Mouse (Mus musculus): Measurements from ENCODE around the gene Hivep3. TPM values are rescaled to one million over a fixed set of nuclear protein-coding genes. Genes with fewer than 3 reads are reported as not detected.

Gene Hivep3
- total and polyA plus RNA-seq, 2 experiments: 0.95 to 1.5 TPM

DNA sequence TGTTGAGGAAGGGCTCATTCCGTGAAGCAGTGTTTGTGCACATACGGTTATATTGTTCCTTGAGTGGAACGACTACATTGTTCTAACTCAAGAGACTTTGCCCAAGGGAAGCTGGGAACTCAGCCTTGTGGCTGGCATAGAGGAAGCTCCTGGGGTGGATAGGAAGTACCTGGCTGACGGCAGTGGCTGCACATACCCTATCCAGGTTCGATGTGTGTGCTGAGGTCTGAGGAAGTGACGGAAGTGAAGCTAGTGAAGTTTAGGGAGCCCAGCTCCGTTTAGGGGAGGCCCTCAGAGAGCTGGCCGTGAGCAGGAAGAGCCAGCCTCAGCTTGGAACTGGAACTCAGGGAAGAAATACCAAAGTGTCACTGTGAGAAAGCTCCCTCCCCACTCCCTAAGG is 374.2 kb downstream of the Hivep3 start:
- WGBS: 81% methylated on average over 8 of the region's 8 CpGs

DNA sequence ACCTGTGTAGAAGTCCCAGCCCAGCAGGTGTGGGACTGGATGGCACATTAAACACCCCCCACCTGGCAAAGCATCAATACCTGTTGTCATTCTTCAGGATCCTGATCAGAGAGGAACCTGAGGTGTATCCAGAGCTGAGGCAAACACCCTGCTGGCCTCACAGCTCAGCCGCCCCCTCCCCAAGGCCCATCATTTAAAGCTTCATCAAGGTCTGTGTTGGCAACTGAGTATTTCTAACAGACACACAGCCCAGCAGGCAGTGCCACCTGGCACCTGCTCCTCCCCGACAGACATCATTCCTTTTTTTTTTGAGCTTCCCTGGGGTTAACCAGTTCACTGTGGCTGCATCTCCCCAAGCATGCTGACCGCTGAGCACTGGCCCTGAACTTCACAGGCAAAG is 381.9 kb downstream of the Hivep3 start:
- no peaks in the 10 kb centered on the region for H3K27me3 ChIP-seq (ENCODE audit: control insufficient read depth, insufficient read depth, low read length)
- H3K4me1 ChIP-seq (ENCODE audit: control insufficient read depth, insufficient read depth, low read length): no peaks in the 10 kb centered on the region
- WGBS: 85% methylated on average over 3 of the region's 3 CpGs
- H3K4me3 ChIP-seq (ENCODE audit: insufficient read depth, low read depth, low read length): no peak overlapping the region
- no peaks in the 10 kb centered on the region for H3K79me2 ChIP-seq (ENCODE audit: control insufficient read depth, insufficient read depth, low read length)
- no peak for DNase-seq (ENCODE audit: extremely low read depth, low read depth, low spot score)
- no peak overlapping the region for H3K9ac ChIP-seq (ENCODE audit: low read depth, low read length)
- TF ChIP-seq CTCF (IDR thresholded peaks at IDR 0.05; ENCODE audit: low read depth, low read length): no peak
- TF ChIP-seq POLR2A (IDR thresholded peaks at IDR 0.05; ENCODE audit: extremely low read depth, insufficient read depth, low read length): no peak
- H3K36me3 ChIP-seq (ENCODE audit: control insufficient read depth, insufficient read depth, low read length): no peaks in the 10 kb centered on the region
- H3K27ac ChIP-seq (replicated peaks; ENCODE audit: insufficient read depth, low read depth, low read length): no peak overlapping the region

More for the DNA sequence above, 374.2 kb downstream of the Hivep3 start:
- H3K27ac ChIP-seq (replicated peaks; ENCODE audit: insufficient read depth, low read depth, low read length): no peak overlapping the region
- no peak for DNase-seq (ENCODE audit: extremely low read depth, low read depth, low spot score)
- H3K27me3 ChIP-seq (ENCODE audit: control insufficient read depth, insufficient read depth, low read length): no peaks in the 10 kb centered on the region
- H3K36me3 ChIP-seq (ENCODE audit: control insufficient read depth, insufficient read depth, low read length): no peaks in the 10 kb centered on the region
- H3K4me3 ChIP-seq (ENCODE audit: insufficient read depth, low read depth, low read length): no peak overlapping the region
- TF ChIP-seq POLR2A (IDR thresholded peaks at IDR 0.05; ENCODE audit: extremely low read depth, insufficient read depth, low read length): no peak
- no peak for TF ChIP-seq CTCF (IDR thresholded peaks at IDR 0.05; ENCODE audit: low read depth, low read length)
- H3K79me2 ChIP-seq (ENCODE audit: control insufficient read depth, insufficient read depth, low read length): no peaks in the 10 kb centered on the region
- no peak overlapping the region for H3K9ac ChIP-seq (ENCODE audit: low read depth, low read length)
- H3K4me1 ChIP-seq (ENCODE audit: control insufficient read depth, insufficient read depth, low read length): no peaks in the 10 kb centered on the region

DNA sequence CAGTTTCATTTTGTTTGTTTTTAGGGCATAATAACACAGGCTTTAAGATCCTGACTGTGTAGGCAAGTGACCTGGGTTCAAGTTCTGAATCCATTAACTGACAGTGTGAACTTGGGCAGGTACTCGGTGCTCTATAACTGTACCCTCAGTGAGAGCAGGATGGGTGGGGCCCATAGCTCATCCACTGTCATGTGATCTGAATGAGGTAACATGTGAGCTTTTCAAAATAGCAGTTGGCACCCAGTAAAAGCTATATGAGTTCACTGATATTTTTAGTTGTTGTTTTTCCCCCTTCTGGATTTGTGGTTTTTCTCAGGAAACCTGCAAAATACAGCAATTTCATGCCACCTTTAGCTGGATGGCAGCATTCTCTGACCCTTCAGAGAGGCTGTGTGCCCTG is 382.7 kb downstream of the Hivep3 start:
- Histone ChIP-seq H3K79me2 (ENCODE audit: control insufficient read depth, insufficient read depth, low read length) (no peaks in the 10 kb centered on the region), H3K4me1 (ENCODE audit: control insufficient read depth, insufficient read depth, low read length) (no peaks in the 10 kb centered on the region), H3K36me3 (ENCODE audit: control insufficient read depth, insufficient read depth, low read length) (no peaks in the 10 kb centered on the region), H3K27ac (replicated peaks; ENCODE audit: insufficient read depth, low read depth, low read length) (no peak overlapping the region), H3K9ac (ENCODE audit: low read depth, low read length) (no peak overlapping the region), H3K27me3 (ENCODE audit: control insufficient read depth, insufficient read depth, low read length) (no peaks in the 10 kb centered on the region), H3K4me3 (ENCODE audit: insufficient read depth, low read depth, low read length) (no peak overlapping the region)
- TF ChIP-seq POLR2A (IDR thresholded peaks at IDR 0.05; ENCODE audit: extremely low read depth, insufficient read depth, low read length) (no peak), CTCF (IDR thresholded peaks at IDR 0.05; ENCODE audit: low read depth, low read length) (no peak)
- WGBS: 58% methylated on average over 1 of the region's 1 CpGs
- no peak for DNase-seq (ENCODE audit: extremely low read depth, low read depth, low spot score)

- peak; percentile 42 for DNase-seq (ENCODE audit: extremely low read depth, low read depth, low spot score)
- no peaks in the 10 kb centered on the region for H3K79me2 ChIP-seq (ENCODE audit: control insufficient read depth, insufficient read depth, low read length)
Observed at GRCm38 (mm10) chr4:120120276-120120675, 386.7 kb downstream of the Hivep3 start.

GRCm38 (mm10) chr4:120124656-120125055 is 391.1 kb downstream of the Hivep3 start:
- H3K36me3 ChIP-seq (ENCODE audit: control insufficient read depth, insufficient read depth, low read length): no peaks in the 10 kb centered on the region
- 84% methylated on average over 6 of the region's 6 CpGs for WGBS
- H3K79me2 ChIP-seq (ENCODE audit: control insufficient read depth, insufficient read depth, low read length): no peaks in the 10 kb centered on the region
- DNase-seq (ENCODE audit: extremely low read depth, low read depth, low spot score): no peak
- no peaks in the 10 kb centered on the region for H3K27me3 ChIP-seq (ENCODE audit: control insufficient read depth, insufficient read depth, low read length)
- no peak overlapping the region for H3K4me3 ChIP-seq (ENCODE audit: insufficient read depth, low read depth, low read length)
- 0 out of 2 replicates have a peak, but pooled peaks cover 4% of the 10 kb centered on the region for H3K4me1 ChIP-seq (ENCODE audit: control insufficient read depth, insufficient read depth, low read length)
- no peak for TF ChIP-seq POLR2A (IDR thresholded peaks at IDR 0.05; ENCODE audit: extremely low read depth, insufficient read depth, low read length)
- TF ChIP-seq CTCF (IDR thresholded peaks at IDR 0.05; ENCODE audit: low read depth, low read length): no peak
- H3K27ac ChIP-seq (replicated peaks; ENCODE audit: insufficient read depth, low read depth, low read length): no peak overlapping the region
- no peak overlapping the region for H3K9ac ChIP-seq (ENCODE audit: low read depth, low read length)

More at GRCm38 (mm10) chr4:120120276-120120675, 386.7 kb downstream of the Hivep3 start:
- Histone ChIP-seq H3K4me1 (ENCODE audit: control insufficient read depth, insufficient read depth, low read length) (no peaks in the 10 kb centered on the region), H3K36me3 (ENCODE audit: control insufficient read depth, insufficient read depth, low read length) (no peaks in the 10 kb centered on the region), H3K27ac (replicated peaks; ENCODE audit: insufficient read depth, low read depth, low read length) (no peak overlapping the region), H3K4me3 (ENCODE audit: insufficient read depth, low read depth, low read length) (no peak overlapping the region), H3K9ac (ENCODE audit: low read depth, low read length) (no peak overlapping the region), H3K27me3 (ENCODE audit: control insufficient read depth, insufficient read depth, low read length) (no peaks in the 10 kb centered on the region)
- TF ChIP-seq POLR2A (IDR thresholded peaks at IDR 0.05; ENCODE audit: extremely low read depth, insufficient read depth, low read length): no peak
- peak; percentile 98 for TF ChIP-seq CTCF (IDR thresholded peaks at IDR 0.05; ENCODE audit: low read depth, low read length)
- 29% methylated on average over 8 of the region's 8 CpGs for WGBS

DNA sequence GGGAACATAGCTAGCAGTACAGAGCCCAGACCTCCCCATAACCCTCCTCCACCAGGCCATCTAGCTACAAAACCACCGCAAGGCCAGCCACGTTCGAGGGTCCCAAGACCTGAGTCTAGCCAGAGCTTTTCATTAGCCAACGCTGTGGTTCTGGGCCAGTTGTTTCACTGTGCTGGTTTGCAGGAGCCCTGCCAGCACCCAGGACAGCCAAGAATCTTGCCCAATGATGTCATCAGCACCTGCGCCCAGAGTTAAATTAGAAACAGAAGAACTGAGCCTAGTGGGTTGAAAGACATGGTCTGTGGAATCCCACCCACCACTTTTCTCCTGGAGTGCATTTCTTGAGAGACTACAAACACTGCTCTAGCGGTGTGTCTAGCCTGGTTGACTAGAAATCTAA is 392.5 kb downstream of the Hivep3 start:
- H3K36me3 ChIP-seq (ENCODE audit: control insufficient read depth, insufficient read depth, low read length): no peaks in the 10 kb centered on the region
- 0 out of 2 replicates have a peak, but pooled peaks cover 4% of the 10 kb centered on the region for H3K4me1 ChIP-seq (ENCODE audit: control insufficient read depth, insufficient read depth, low read length)
- WGBS: 44% methylated on average over 6 of the region's 6 CpGs
- TF ChIP-seq POLR2A (IDR thresholded peaks at IDR 0.05; ENCODE audit: extremely low read depth, insufficient read depth, low read length) (no peak), CTCF (IDR thresholded peaks at IDR 0.05; ENCODE audit: low read depth, low read length) (no peak)
- H3K27ac ChIP-seq (replicated peaks; ENCODE audit: insufficient read depth, low read depth, low read length): no peak overlapping the region
- DNase-seq (ENCODE audit: extremely low read depth, low read depth, low spot score): peak; percentile 72
- no peaks in the 10 kb centered on the region for H3K79me2 ChIP-seq (ENCODE audit: control insufficient read depth, insufficient read depth, low read length)
- H3K27me3 ChIP-seq (ENCODE audit: control insufficient read depth, insufficient read depth, low read length): no peaks in the 10 kb centered on the region
- H3K9ac ChIP-seq (ENCODE audit: low read depth, low read length): no peak overlapping the region
- no peak overlapping the region for H3K4me3 ChIP-seq (ENCODE audit: insufficient read depth, low read depth, low read length)
